Mouse (Mus musculus) Patski (cell line): ENCODE measurements at regions not wholly inside any gene's neighbourhood (a gene's known extent, or its start where the extent isn't known, plus 50 kb on each side); places are given as distances from the start of the nearest gene placed in this dataset.

Experiments
- ATAC-seq: fragments of 100-300 bp; one replicate; pipeline ENCODE4 v1.8.0; 2021
- CTCF ChIA-PET: fragments of 350-600 bp; sonication (Branson Sonifier 250); formaldehyde crosslinking; loops from one replicate; lab custom pipeline; 2022; ENCODE audit warnings: inconsistent platforms; lab: Charles Lee
- POLR2A ChIA-PET: fragments of 350-600 bp; sonication (Branson Sonifier 250); formaldehyde crosslinking; loops from one replicate; lab custom pipeline; 2022; ENCODE audit warnings: antibody characterized with exemption, inconsistent platforms; lab: Charles Lee
- DNase-seq: peaks from one replicate; pipeline ENCODE4 v3.0.0-alpha.2; 2011; ENCODE audit warnings: low read depth, low spot score
- H3K27me3 ChIP-seq: fragments of 371-371 bp; one replicate; pipeline ENCODE4 v1.5.1; 2021
- CTCF ChIP-seq: fragments of 100-300 bp; IDR thresholded peaks from one replicate; pipeline ENCODE4 v1.5.1; 2021
- in situ Hi-C: fragments of 300-500 bp; cut with MboI; formaldehyde crosslinking; loops from 3 replicates; pipeline ENCODE4 v1.11.1; 2018; ENCODE audit warnings: low pct_unique_long_range_greater_than_20kb, mixed read lengths

DNA sequence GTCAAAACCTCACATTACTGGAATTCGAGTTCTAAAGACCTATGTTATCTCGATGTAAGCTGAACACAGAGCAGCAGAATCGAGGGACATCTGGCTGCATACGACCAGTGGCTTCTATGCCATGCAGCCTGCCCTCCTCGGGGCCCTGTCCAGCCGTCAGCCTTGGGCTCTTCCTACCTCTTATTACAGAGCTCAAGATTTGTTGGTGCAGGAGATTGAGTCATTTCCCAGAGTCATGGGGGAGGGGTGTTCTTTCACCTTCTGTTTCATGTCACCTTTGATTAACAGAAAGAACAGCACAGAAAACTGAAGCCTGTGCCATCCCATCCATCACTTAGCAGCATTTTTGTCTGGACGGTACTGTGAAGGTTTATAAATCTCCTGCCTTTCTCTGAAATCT, 52.1 kb downstream of the Sst start:
- no peak for TF ChIP-seq CTCF
- ChIA-PET CTCF (interaction anchor here (1.4 kb wide), 1 partner anchor 12 kb away, joined by 4 read pairs; no protein-coding TSS in a partner anchor), POLR2A (no interaction called here)
- in situ Hi-C loops: no loop called here
- H3K27me3 ChIP-seq: peaks cover 42% of the 10 kb centered on the region
- DNase-seq: no peak
- ATAC-seq: no peak

DNA sequence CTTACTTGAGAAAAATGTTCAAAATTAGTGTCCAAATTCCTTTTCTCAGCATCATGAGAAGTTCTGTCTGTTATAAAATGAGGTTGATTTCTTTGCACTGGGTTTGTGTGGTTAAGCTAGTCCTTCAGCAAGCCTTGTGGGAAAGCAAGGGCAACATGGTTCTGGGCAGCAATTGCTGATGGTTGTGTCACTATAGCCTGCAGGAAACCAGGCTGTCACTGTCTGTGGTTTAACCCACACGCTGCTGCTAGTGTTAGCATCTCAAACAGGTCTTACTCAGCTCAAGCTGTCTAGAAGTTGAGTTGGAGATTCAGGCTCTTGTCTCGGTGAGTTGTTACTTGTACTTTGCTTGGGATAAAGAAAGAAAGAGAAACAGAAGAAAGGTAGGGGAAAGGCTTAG, 52.6 kb downstream of the Sst start:
- in situ Hi-C loops: no loop called here
- peaks cover 37% of the 10 kb centered on the region for H3K27me3 ChIP-seq
- POLR2A ChIA-PET: no interaction called here
- DNase-seq (no peak), ATAC-seq (no peak)
- no peak for TF ChIP-seq CTCF
- CTCF ChIA-PET: interaction anchor here (0.6 kb wide), 1 partner anchor 348 kb away, joined by 3 read pairs; no protein-coding TSS in a partner anchor

DNA sequence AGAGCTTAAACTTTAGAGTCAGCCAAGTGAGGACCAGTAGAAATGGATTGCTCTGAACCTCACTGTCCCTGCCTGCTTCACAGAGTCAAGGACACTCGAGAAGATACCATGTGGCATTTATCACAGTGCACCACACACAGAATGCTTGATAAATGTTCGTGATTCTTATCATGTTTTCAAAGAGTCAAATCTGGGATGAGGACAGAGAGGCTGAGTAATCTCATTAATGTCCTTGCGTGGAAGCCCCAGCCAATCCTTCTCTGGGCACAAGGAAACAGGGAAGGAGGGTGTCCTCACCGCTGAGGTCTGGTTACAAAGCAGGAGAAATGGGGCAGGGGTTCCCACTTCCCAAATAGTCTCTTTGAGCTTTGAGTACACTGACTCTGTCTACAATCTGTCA, 55.8 kb downstream of the Sst start:
- DNase-seq (no peak), ATAC-seq (no peak)
- peaks cover 41% of the 10 kb centered on the region for H3K27me3 ChIP-seq
- POLR2A ChIA-PET: no interaction called here
- CTCF ChIA-PET: interaction anchor here (0.8 kb wide), 2 partner anchors 10 to 12 kb away, joined by 3 read pairs; no protein-coding TSS in a partner anchor
- in situ Hi-C loops: no loop called here
- TF ChIP-seq CTCF: no peak

DNA sequence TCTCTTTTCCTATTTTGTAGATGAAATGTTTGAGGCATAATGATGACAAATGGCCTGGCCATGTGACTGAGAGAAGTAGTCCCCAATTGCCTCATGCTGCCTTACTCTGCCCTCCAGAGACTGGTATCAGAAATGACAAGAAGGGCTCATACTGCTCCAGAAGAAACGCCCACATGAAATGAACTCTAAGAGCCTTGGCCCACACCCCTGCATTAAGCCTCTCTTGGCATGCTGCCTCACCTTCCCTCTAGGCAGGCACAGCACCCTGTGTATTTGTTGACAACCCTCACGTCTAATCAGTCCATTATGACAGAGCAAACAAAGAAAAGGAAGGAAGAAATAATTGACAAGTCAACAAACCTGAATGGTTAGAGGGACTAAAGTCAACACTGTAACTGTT, 57.2 kb downstream of the Sst start:
- no peak for TF ChIP-seq CTCF
- ChIA-PET CTCF (no interaction called here), POLR2A (no interaction called here)
- no peak for DNase-seq
- ATAC-seq: no peak
- in situ Hi-C loops: no loop called here
- H3K27me3 ChIP-seq: peaks cover 34% of the 10 kb centered on the region

DNA sequence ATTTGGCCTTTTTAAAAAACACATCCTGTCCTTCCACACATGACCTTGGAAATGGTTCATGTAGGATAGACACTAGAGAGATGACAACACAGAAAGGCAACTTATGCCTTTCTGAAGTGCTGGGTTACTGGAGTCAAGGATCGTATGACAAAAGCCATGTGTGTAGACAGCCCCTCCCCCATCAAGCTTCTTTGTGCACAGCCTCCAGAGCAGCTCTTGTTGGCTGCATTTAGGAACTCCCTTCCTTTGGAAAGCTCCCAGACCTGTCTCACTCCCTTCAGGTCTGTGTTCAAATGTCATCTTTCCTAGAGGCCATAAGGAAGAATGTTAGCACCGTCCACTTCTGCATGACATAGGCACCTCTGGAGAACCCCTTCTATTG, 57.7 kb downstream of the Sst start:
- CTCF ChIA-PET: no interaction called here
- no peak for ATAC-seq
- TF ChIP-seq CTCF: no peak
- in situ Hi-C loops: no loop called here
- no peak for DNase-seq
- peaks cover 36% of the 10 kb centered on the region for H3K27me3 ChIP-seq
- POLR2A ChIA-PET: no interaction called here

DNA sequence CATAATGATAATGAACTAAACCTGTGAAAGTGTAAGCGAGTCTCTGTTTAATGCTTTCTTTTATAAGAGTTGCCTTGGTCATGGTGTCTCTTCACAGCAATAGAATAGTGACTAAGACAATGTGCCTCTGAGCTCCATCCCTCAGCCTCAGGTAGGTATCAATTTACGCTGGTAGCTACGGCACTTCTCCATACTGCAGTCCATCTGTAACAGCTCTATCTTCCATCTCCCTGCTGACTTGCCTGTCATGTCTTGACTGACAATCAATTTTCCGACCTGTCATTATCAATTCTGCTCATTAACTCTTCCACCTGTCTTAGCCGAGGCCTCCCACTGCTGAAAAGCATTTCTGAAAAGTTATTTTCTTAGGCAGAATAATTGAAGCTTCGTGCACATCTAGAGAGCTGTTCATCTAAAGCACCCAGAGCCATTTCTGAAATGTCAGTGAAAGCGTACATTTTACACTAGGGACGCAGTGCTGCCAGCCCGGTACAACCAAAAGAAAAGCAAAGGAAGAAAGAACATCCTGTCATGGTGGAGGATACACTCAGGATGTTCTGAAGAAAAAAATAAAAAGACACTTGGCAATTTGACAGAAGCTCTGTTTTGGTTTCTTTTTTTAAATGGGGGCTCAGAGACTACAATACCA, 58.2 kb downstream of the Sst start:
- in situ Hi-C loops: no loop called here
- DNase-seq (no peak), ATAC-seq (no peak)
- POLR2A ChIA-PET: no interaction called here
- CTCF ChIA-PET: interaction anchor here (1.3 kb wide), 1 partner anchor 8 kb away, joined by 3 read pairs; no protein-coding TSS in a partner anchor
- TF ChIP-seq CTCF: no peak
- peaks cover 36% of the 10 kb centered on the region for H3K27me3 ChIP-seq

DNA sequence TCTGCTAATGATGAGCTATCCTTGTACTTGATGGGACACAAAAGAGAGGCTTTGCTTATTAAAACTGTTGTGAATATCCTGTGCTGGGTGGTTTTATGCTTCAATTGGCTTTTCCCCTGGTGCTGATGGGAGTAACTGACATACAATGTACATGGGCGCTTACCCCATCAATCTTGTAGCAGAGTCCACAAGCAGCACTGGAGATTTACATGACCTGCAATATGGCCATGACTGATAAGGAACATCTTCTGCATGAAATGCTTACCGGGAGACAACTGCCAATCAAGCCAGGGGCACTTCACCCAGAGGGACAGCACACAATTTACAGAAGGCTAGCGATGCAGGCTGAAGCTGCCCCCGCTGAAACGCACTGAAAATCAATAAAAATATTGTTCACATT, 65.1 kb downstream of the Sst start:
- no peak for TF ChIP-seq CTCF
- ChIA-PET POLR2A (no interaction called here), CTCF (interaction anchor here (1.0 to 1.4 kb wide), 2 partner anchors 10 to 13 kb away, joined by 3 to 4 read pairs; no protein-coding TSS in a partner anchor)
- ATAC-seq (no peak), DNase-seq (no peak)
- H3K27me3 ChIP-seq: peaks cover 58% of the 10 kb centered on the region
- in situ Hi-C loops: no loop called here

DNA sequence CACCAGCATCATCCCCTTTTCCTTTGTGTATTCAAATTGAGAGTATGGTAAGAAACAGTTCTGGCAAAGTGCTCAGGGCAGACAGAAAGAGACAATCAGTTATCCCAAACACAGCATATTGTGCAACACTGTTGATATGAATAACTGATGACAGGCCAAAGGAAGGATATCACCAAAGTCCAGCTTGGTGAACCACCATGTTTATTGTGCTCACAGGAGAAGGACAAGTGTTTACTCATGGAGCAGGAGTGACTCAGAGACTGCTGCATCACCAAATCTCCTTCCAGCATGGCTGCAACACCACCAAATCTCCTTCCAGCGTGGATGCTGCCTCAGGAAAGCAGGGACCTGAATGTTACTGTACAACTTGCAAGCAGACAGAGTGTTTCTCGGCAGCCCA, 105.5 kb downstream of the Sst start:
- ChIA-PET POLR2A (no interaction called here), CTCF (interaction anchor here (1.3 kb wide), 2 partner anchors 11 to 13 kb away, joined by 3 read pairs; no protein-coding TSS in a partner anchor)
- H3K27me3 ChIP-seq: peaks cover 70% of the 10 kb centered on the region
- TF ChIP-seq CTCF: no peak
- in situ Hi-C loops: no loop called here
- ATAC-seq (no peak), DNase-seq (no peak)

DNA sequence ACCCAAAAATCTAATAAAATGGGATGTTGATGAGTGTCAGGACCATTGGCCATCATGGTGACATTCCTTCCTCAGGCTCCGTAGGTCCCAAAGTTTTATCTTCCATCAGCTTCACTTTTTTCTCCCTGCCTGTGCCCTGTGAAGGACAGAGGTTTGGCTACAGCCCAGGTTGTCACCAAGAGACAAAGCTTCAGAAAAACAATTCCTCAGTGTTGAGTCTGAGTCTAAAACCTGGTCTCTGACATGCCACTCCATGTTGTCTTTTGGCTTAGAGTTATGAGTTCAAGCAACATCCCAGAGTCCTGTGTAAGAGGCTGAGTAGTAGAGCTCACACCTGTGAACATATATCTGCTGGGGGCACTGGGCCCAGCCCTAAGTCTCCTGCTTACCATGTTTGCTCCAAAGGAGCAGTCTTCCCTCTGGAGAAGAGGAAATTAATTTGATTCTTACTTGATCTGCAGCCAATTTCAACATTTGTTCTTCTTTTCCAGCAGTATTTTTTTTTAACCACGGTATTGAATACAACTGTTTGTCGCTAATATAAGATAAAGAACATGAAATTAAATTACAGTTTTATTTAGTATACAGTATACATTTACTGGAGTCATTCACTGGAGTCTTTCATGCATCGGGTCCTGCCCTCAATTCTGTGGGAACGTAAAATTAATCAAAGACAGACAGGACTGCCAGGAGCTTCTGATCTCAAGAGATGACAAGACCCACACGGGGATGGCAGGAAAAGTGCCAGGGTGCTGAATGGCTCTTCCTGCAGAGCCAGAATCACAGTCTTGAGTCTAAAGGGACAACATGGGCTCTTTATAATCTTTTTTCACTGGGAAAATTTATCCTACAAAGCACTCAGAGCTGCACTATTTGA, 106.5 kb downstream of the Sst start:
- peaks cover 64% of the 10 kb centered on the region for H3K27me3 ChIP-seq
- ATAC-seq (no peak), DNase-seq (no peak)
- no peak for TF ChIP-seq CTCF
- ChIA-PET POLR2A (no interaction called here), CTCF (interaction anchor here (1.3 kb wide), 1 partner anchor 12 kb away, joined by 3 read pairs; no protein-coding TSS in a partner anchor)
- in situ Hi-C loops: no loop called here

DNA sequence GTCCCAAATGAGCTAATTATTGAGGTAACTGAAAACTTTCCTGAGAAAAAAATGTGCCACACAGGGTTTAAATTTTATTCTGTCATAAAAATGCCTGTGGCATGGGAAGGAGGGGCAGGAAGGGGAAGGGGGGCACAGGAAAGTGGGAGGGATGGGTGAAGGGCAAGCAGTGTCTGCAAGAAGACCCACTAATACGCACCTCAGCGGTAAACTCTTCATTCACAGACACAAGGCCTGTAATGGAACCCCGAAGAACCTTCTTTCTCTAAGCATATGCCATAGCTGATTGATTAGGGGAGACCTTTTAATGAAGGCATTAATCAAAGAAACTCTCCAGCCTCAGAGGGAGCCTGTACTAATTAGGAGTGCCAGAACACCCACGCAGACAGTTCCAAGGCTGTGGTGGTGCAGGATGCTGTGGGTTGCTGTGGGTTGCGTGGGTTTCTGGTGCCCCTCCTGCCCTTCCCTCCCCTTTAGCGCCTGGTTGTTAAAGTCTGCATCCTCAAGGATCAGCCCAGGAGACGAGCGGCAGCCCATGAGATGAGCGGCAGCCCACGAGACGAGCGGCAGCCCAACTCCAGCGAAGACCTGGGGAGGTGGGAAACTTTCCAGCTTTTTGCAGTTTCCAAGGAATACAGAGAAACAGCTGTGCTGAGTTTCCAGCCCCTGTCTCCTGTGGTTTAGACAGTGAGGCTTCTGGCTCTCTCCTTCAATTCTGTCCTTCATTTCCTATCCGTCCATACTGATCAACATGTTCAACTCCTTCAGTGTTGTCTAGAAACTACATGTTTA, 110.1 kb downstream of the Sst start:
- in situ Hi-C loops: no loop called here
- ATAC-seq: no peak

More for the DNA sequence above, 110.1 kb downstream of the Sst start:
- CTCF ChIA-PET: no interaction called here
- POLR2A ChIA-PET: no interaction called here
- H3K27me3 ChIP-seq: peaks cover 50% of the 10 kb centered on the region
- TF ChIP-seq CTCF: no peak
- DNase-seq: no peak
